Mouse (Mus musculus) heart, postnatal 0 days (tissue): ENCODE data around the gene Jph3. TPM values are rescaled to one million over a fixed set of nuclear protein-coding genes. Genes with fewer than 3 reads are reported as not detected.

Experiments used
- ATAC-seq: fragments of 200-750 bp; cut with Nextera tagmentation; 2 replicates; pipeline ENCODE4 v1.8.0; 2017; ENCODE audit warnings: low read depth, moderate number of reproducible peaks, moderate library complexity; ENCODE audit not compliant: insufficient read depth
- DNase-seq: peaks from one replicate; pipeline ENCODE4 v3.0.0-alpha.2; 2016; ENCODE audit warnings: low spot score
- H3K27ac ChIP-seq: fragments of 300-500 bp; sonication (generic); 2 replicates; pipeline ENCODE4 v1.5.1; 2014; ENCODE audit warnings: low read depth, mild to moderate bottlenecking
- H3K27me3 ChIP-seq: fragments of 300-500 bp; sonication (generic); 2 replicates; pipeline ENCODE4 v1.6.1; 2014; ENCODE audit warnings: low read length, mixed read lengths; ENCODE audit not compliant: control insufficient read depth, insufficient read depth
- H3K36me3 ChIP-seq: fragments of 300-500 bp; sonication (generic); replicated peaks from 2 replicates; pipeline ENCODE4 v1.6.1; 2014; ENCODE audit warnings: low read length, mixed read lengths; ENCODE audit not compliant: control insufficient read depth, insufficient read depth
- H3K4me1 ChIP-seq: fragments of 300-500 bp; sonication (generic); 2 replicates; pipeline ENCODE4 v1.6.1; 2014; ENCODE audit warnings: antibody characterized with exemption; ENCODE audit not compliant: control insufficient read depth, insufficient read depth
- H3K4me2 ChIP-seq: fragments of 300-500 bp; sonication (generic); 2 replicates; pipeline ENCODE4 v1.6.1; 2014; ENCODE audit warnings: low read depth, mild to moderate bottlenecking, low read length, moderate library complexity
- H3K4me3 ChIP-seq: fragments of 300-500 bp; sonication (generic); 2 replicates; pipeline ENCODE4 v1.5.1; 2014; ENCODE audit warnings: low read depth, low read length
- H3K9ac ChIP-seq: fragments of 300-500 bp; sonication (generic); replicated peaks from 2 replicates; pipeline ENCODE4 v1.6.1; 2014; ENCODE audit warnings: low read depth, low read length, mixed read lengths
- H3K9me3 ChIP-seq: fragments of 300-500 bp; sonication (generic); replicated peaks from 2 replicates; pipeline ENCODE4 v1.6.1; 2016; ENCODE audit warnings: low read length; ENCODE audit not compliant: control insufficient read depth
- CTCF ChIP-seq: IDR thresholded peaks from 2 replicates; pipeline ENCODE4 v1.5.1; 2016; ENCODE audit warnings: antibody characterized with exemption, control low read depth, low read depth
- EP300 ChIP-seq: IDR thresholded peaks from 2 replicates; pipeline ENCODE4 v1.6.1; 2016; ENCODE audit warnings: antibody characterized with exemption, low read depth
- WGBS: fragments of 180-500 bp; shearing (Covaris S2); extraction: QIAGEN DNeasy Blood & Tissue Kit; methylation state at CpG from one replicate; pipeline ENCODE4 v1.1.7; 2014; 5-methylcytosine and 5-hydroxymethylcytosine counted together
- polyA plus RNA-seq: library from polyadenylated mRNA; unstranded; fragments of >200 nt; fragmentation: Nextera tagmentation; extraction: Ambion mirVana; gene quantifications from 2 replicates; pipeline ENCODE4 v1.2.1, GENCODE M21; 2015
- total RNA-seq: library from RNA; depleted of rRNA; stranded (reverse); fragments of >200 nt; gene quantifications from 2 replicates; pipeline ENCODE4 v1.2.3, GENCODE M21; 2014; ENCODE audit warnings: low replicate concordance

Gene Jph3
- total and polyA plus RNA-seq, 2 experiments from 2014 or later, result 0.03 TPM; not detected in 1

GRCm38 (mm10) chr8:121828376-121829023 lies 99.1 kb downstream of the Jph3 start:
- peak overlapping the region; percentile 75 for H3K9ac ChIP-seq
- no peak for TF ChIP-seq EP300
- no peak for TF ChIP-seq CTCF
- no peaks in the 10 kb centered on the region for H3K36me3 ChIP-seq
- no peaks in the 10 kb centered on the region for H3K9me3 ChIP-seq
- 30% methylated on average over 10 of the region's 10 CpGs for WGBS
- ATAC-seq (no peak), DNase-seq (no peak)
- H3K4me1 ChIP-seq, result peaks cover 16% of the 10 kb centered on the region
- no peaks in the 10 kb centered on the region for H3K27me3 ChIP-seq
- H3K4me3 ChIP-seq, result peak overlapping the region; percentile 81
- no peak overlapping the region for H3K27ac ChIP-seq
- peak overlapping the region; percentile 85 for H3K4me2 ChIP-seq

- no peaks in the 10 kb centered on the region for H3K36me3 ChIP-seq
- no peaks in the 10 kb centered on the region for H3K9me3 ChIP-seq
- peak within 1 kb of the TSS; percentile 81 for H3K4me3 ChIP-seq
- peak; percentile 98 for ATAC-seq
- peak within 1 kb of the TSS; percentile 75 for H3K9ac ChIP-seq
- peak within 1 kb of the TSS; percentile 58 for H3K27ac ChIP-seq
- peaks cover 16% of the 10 kb centered on the region for H3K4me1 ChIP-seq
- DNase-seq, result peak; percentile 76
- H3K27me3 ChIP-seq, result no peaks in the 10 kb centered on the region
- TF ChIP-seq CTCF, result no peak
- TF ChIP-seq EP300, result peak; percentile 69; the same call in 1 of the 2 replicates
- peak within 1 kb of the TSS; percentile 85 for H3K4me2 ChIP-seq
- under 1% methylated on average over 59 of the region's 68 CpGs for WGBS
Measured at GRCm38 (mm10) chr8:121829048-121829776, 99.8 kb downstream of the Jph3 start, which contains the start of gene Klhdc4. TSS of gene Klhdc4 (minus strand) at chr8:121829569.

GRCm38 (mm10) chr8:121829777-121830362 lies 100.4 kb downstream of the Jph3 start:
- Histone ChIP-seq H3K27me3 (no peaks in the 10 kb centered on the region), H3K4me1 (peaks cover 16% of the 10 kb centered on the region), H3K4me2 (peak overlapping the region; percentile 85), H3K36me3 (no peaks in the 10 kb centered on the region), H3K27ac (peak overlapping the region; percentile 58), H3K9ac (peak overlapping the region; percentile 75), H3K4me3 (peak overlapping the region; percentile 81), H3K9me3 (no peaks in the 10 kb centered on the region)
- DNase-seq, result no peak
- TF ChIP-seq EP300 (no peak), CTCF (no peak)
- ATAC-seq, result peak; percentile 62
- 18% methylated on average over 18 of the region's 18 CpGs for WGBS

- H3K27ac ChIP-seq, result no peak overlapping the region
- 63% methylated on average over 2 of the region's 2 CpGs for WGBS
- no peaks in the 10 kb centered on the region for H3K27me3 ChIP-seq
- ATAC-seq (no peak), DNase-seq (no peak)
- peaks cover 16% of the 10 kb centered on the region for H3K4me1 ChIP-seq
- H3K4me3 ChIP-seq, result no peak overlapping the region
- no peaks in the 10 kb centered on the region for H3K36me3 ChIP-seq
- no peaks in the 10 kb centered on the region for H3K9me3 ChIP-seq
- no peak for TF ChIP-seq CTCF
- no peak for TF ChIP-seq EP300
- H3K4me2 ChIP-seq, result no peak overlapping the region
- no peak overlapping the region for H3K9ac ChIP-seq
Measured at GRCm38 (mm10) chr8:121832061-121832460, 102.6 kb downstream of the Jph3 start.

DNA sequence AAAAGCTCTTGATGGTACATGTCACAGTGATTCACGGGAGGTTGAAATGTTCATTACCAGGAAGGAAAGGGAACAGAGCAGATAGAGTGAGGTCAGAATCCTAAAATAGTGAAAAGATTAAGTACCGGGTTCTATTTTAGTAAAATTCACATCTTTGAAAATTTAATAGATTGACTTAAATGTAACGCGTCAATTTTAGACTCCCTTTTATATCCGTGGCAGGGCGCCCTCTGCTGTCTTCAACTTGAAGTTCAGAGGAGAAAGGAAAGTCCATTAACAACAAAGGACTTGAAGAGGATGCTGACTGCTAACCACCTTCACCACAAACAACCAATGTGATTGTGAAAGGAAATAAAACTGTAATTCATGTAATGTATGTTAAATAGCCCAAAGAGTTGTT lies 103.1 kb downstream of the Jph3 start:
- Histone ChIP-seq H3K4me3 (no peak overlapping the region), H3K4me2 (no peak overlapping the region; the same call in 1 of the 2 replicates), H3K36me3 (no peaks in the 10 kb centered on the region), H3K27me3 (no peaks in the 10 kb centered on the region), H3K9me3 (no peaks in the 10 kb centered on the region), H3K27ac (no peak overlapping the region), H3K9ac (no peak overlapping the region), H3K4me1 (peaks cover 16% of the 10 kb centered on the region)
- WGBS, result 7% methylated on average over 6 of the region's 6 CpGs
- no peak for TF ChIP-seq EP300
- TF ChIP-seq CTCF, result peak; percentile 77
- ATAC-seq (no peak), DNase-seq (peak; percentile 69)
